Mouse (Mus musculus) cortical plate, adult 2 months (tissue): ENCODE measurements around the gene Dedd2. TPM values are rescaled to one million over a fixed set of nuclear protein-coding genes. Genes with fewer than 3 reads are reported as not detected.

Experiments used
- H3K27ac ChIP-seq: fragments of 200-500 bp; 2 replicates; pipeline ENCODE4 v1.5.1; 2012; ENCODE audit warnings: low read length, control low read depth, inconsistent platforms; ENCODE audit not compliant: insufficient read depth
- H3K4me1 ChIP-seq: fragments of 200-500 bp; 2 replicates; pipeline ENCODE4 v1.6.1; 2011; ENCODE audit warnings: low read length; ENCODE audit not compliant: control insufficient read depth, insufficient read depth
- H3K4me3 ChIP-seq: fragments of 200-500 bp; 2 replicates; pipeline ENCODE4 v1.5.1; 2011; ENCODE audit warnings: mild to moderate bottlenecking, low read length, control low read depth; ENCODE audit not compliant: insufficient read depth
- CTCF ChIP-seq: fragments of 200-500 bp; IDR thresholded peaks from 2 replicates; pipeline ENCODE4 v1.5.1; 2011; ENCODE audit warnings: mild to moderate bottlenecking, control low read depth, low read length; ENCODE audit not compliant: insufficient read depth; ENCODE audit errors: extremely low read depth
- POLR2A ChIP-seq: fragments of 200-500 bp; IDR thresholded peaks from 2 replicates; pipeline ENCODE4 v1.6.1; 2011; ENCODE audit warnings: mild to moderate bottlenecking, low read length, control low read depth; ENCODE audit not compliant: insufficient read depth; ENCODE audit errors: extremely low read depth
- polyA plus RNA-seq: library from polyadenylated mRNA; depleted of rRNA; stranded (reverse); fragments of >200 nt; gene quantifications from 2 replicates; pipeline ENCODE4 v1.2.3, GENCODE M21; 2012; rRNA removed

The Dedd2 gene
- polyA plus RNA-seq, 1 experiment, result 25.7 TPM

GRCm38 (mm10) chr7:25155469-25156157 lies 64.8 kb downstream of the Dedd2 start:
- no peak for TF ChIP-seq POLR2A
- no peak for TF ChIP-seq CTCF
- Histone ChIP-seq H3K4me1 (peaks cover 5% of the 10 kb centered on the region), H3K4me3 (no peak overlapping the region), H3K27ac (no peak overlapping the region)

DNA sequence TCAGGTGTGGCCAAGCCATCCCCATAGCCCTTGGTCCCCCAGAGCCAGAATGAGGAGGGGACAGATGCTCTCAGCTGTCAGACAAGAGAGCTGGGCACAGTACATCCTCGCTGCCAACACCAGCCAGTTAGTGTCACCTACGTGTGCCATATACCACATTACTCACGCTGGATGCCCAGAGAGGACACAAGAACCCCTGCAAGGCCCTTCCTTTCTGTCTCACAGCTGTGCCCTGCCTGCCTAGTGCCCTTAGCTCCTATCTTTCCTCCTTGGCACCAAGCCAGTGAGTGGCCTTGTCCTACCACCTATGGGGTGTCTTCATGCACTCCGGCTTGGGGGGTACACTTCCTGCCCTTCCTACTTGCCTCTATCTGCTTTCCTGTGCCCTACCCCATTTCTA lies 65.8 kb downstream of the Dedd2 start:
- Histone ChIP-seq H3K4me1 (peaks cover 5% of the 10 kb centered on the region), H3K4me3 (no peak overlapping the region), H3K27ac (no peak overlapping the region)
- TF ChIP-seq CTCF (no peak), POLR2A (no peak)

DNA sequence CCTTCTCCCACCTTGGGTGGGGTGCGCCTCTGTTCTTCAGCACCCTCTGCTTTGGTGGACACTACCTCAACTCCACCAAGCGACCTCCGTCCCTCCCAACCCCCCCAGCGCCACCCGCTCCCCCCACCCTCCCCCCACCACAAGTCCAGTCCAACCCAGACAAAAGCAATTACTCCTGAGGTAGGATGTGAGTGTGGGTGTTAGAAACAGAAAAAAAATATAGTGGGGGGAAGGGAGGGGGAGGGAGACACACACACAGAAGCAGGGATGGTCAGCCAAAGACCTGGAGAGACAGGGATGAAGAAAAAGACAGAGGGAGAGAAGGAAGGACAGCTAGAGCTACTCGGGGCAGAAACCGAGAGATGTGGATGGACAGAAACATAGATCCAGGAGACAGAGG lies 66.6 kb downstream of the Dedd2 start:
- no peak overlapping the region for H3K27ac ChIP-seq
- peaks cover 5% of the 10 kb centered on the region for H3K4me1 ChIP-seq

GRCm38 (mm10) chr7:25151916-25152556 lies 68.4 kb downstream of the Dedd2 start:
- no peak for TF ChIP-seq CTCF
- no peak for TF ChIP-seq POLR2A
- no peak overlapping the region for H3K4me3 ChIP-seq
- no peak overlapping the region for H3K27ac ChIP-seq
- peaks cover 5% of the 10 kb centered on the region for H3K4me1 ChIP-seq

More for the DNA sequence above, 66.6 kb downstream of the Dedd2 start:
- no peak overlapping the region for H3K4me3 ChIP-seq
- TF ChIP-seq POLR2A (no peak), CTCF (no peak)

DNA sequence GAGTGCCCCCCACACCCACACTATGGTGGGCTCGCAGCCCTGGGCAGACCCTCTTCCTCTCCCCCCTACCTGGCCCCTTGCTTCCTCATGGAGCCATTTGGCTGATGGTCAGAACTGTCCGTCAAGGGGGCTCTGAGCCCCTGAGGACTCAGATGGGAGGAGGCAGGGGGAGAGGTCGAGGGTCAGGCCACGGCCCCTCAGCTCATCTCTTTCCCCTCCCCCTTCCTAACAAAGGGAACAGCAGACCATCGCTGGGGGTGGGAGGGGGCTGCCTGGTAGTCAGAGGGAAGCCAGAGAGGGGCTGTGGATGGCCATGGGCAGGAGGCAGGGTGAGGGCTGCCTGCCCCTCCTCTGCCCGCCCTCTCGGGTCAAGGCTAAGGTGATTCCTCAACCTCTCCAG lies 69.4 kb downstream of the Dedd2 start:
- Histone ChIP-seq H3K27ac (no peak overlapping the region), H3K4me1 (peaks cover 5% of the 10 kb centered on the region), H3K4me3 (no peak overlapping the region)
- TF ChIP-seq POLR2A, result no peak
- no peak for TF ChIP-seq CTCF

- H3K4me1 ChIP-seq, result peaks cover 5% of the 10 kb centered on the region
- TF ChIP-seq POLR2A (no peak), CTCF (no peak)
- H3K4me3 ChIP-seq, result no peak overlapping the region
- H3K27ac ChIP-seq, result no peak overlapping the region
Measured at GRCm38 (mm10) chr7:25150151-25150663, 70.2 kb downstream of the Dedd2 start.

Other genes with a start within 250 kb of the Dedd2 start
- gene Rabac1, start 247.9 kb downstream of the Dedd2 start, polyA plus RNA-seq, result 396 and 421 TPM in 2 replicates
- gene Atp1a3, start 214.7 kb downstream of the Dedd2 start, polyA plus RNA-seq, result 899 and 943 TPM in 2 replicates
- 191 and 201 TPM in 2 replicates for gene Grik5, start 148.3 kb downstream of the Dedd2 start, polyA plus RNA-seq
- gene Zfp574, start 148.0 kb downstream of the Dedd2 start, polyA plus RNA-seq, result 36.6 and 39.2 TPM in 2 replicates
- gene Pou2f2, start 40.9 kb downstream of the Dedd2 start, polyA plus RNA-seq, result 10.5 and 10.7 TPM in 2 replicates
- 7.4 and 8.0 TPM in 2 replicates for gene Zfp526, start 810 bp upstream of the Dedd2 start, polyA plus RNA-seq
- gene Gsk3a, start 17.2 kb upstream of the Dedd2 start, polyA plus RNA-seq, result 287 and 292 TPM in 2 replicates
- 47.2 and 48.6 TPM in 2 replicates for gene Erf, start 30.1 kb upstream of the Dedd2 start, polyA plus RNA-seq
- 89.6 and 94.1 TPM in 2 replicates for gene Cic, start 47.1 kb upstream of the Dedd2 start, polyA plus RNA-seq
- gene Pafah1b3, start 77.4 kb upstream of the Dedd2 start, polyA plus RNA-seq, result 20.5 and 24.5 TPM in 2 replicates
- 0.08 and 0.13 TPM in 2 replicates for gene Prr19, start 80.8 kb upstream of the Dedd2 start, polyA plus RNA-seq
- 116 and 129 TPM in 2 replicates for gene Tmem145, start 85.5 kb upstream of the Dedd2 start, polyA plus RNA-seq
- gene Megf8, start 96.5 kb upstream of the Dedd2 start, polyA plus RNA-seq, result 69.3 and 75.7 TPM in 2 replicates
- gene Cnfn, start 149.1 kb upstream of the Dedd2 start, polyA plus RNA-seq, result not detected in 2 replicates
- gene Lipe, start 178.1 kb upstream of the Dedd2 start, polyA plus RNA-seq, result 8.0 and 9.1 TPM in 2 replicates
- gene Cxcl17, start 192.3 kb upstream of the Dedd2 start, polyA plus RNA-seq, result not detected in 2 replicates